Mouse (Mus musculus) ZHBTc4 (cell line): ENCODE measurements around the gene Ltbp4.
A peak's percentile ranks its signal among the peaks of the same experiment; 100 is the strongest.

Experiments
- DNase-seq: peaks from one replicate; pipeline ENCODE4 v3.0.0-alpha.2; 2011; ENCODE audit warnings: low read depth, low spot score

The Ltbp4 gene

GRCm38 (mm10) chr7:27300351-27300750 is 37.1 kb downstream of the Ltbp4 start:
- no peak for DNase-seq

- no peak for DNase-seq
Measured at GRCm38 (mm10) chr7:27298816-27299215, 38.7 kb downstream of the Ltbp4 start.

- no peak for DNase-seq
Measured at GRCm38 (mm10) chr7:27298033-27298610, 39.4 kb downstream of the Ltbp4 start.

GRCm38 (mm10) chr7:27296518-27296917 is 41.0 kb downstream of the Ltbp4 start:
- no peak for DNase-seq

GRCm38 (mm10) chr7:27295956-27296355 is 41.5 kb downstream of the Ltbp4 start:
- DNase-seq: no peak

- no peak for DNase-seq
Measured at GRCm38 (mm10) chr7:27291795-27292466, 45.6 kb downstream of the Ltbp4 start.

GRCm38 (mm10) chr7:27290555-27290954 is 46.9 kb downstream of the Ltbp4 start:
- DNase-seq: peak; percentile 73

- DNase-seq: no peak
Measured at GRCm38 (mm10) chr7:27288732-27289131, 48.8 kb downstream of the Ltbp4 start.

- peak; percentile 94 for DNase-seq
Measured at GRCm38 (mm10) chr7:27285698-27286066, 51.8 kb downstream of the Ltbp4 start.

GRCm38 (mm10) chr7:27284865-27285697 is 52.4 kb downstream of the Ltbp4 start:
- DNase-seq: peak; percentile 98

GRCm38 (mm10) chr7:27282225-27282624 is 55.3 kb downstream of the Ltbp4 start:
- no peak for DNase-seq

GRCm38 (mm10) chr7:27281717-27282116 is 55.8 kb downstream of the Ltbp4 start:
- no peak for DNase-seq

- DNase-seq: peak; percentile 42
Measured at GRCm38 (mm10) chr7:27277191-27277590, 60.3 kb downstream of the Ltbp4 start.

- DNase-seq: peak; percentile 83
Measured at GRCm38 (mm10) chr7:27276021-27276420, 61.5 kb downstream of the Ltbp4 start.

GRCm38 (mm10) chr7:27274916-27275315 is 62.6 kb downstream of the Ltbp4 start:
- no peak for DNase-seq

- DNase-seq: peak; percentile 96
Measured at GRCm38 (mm10) chr7:27273739-27274351, 63.6 kb downstream of the Ltbp4 start.

GRCm38 (mm10) chr7:27271423-27271822 is 66.1 kb downstream of the Ltbp4 start:
- DNase-seq: peak; percentile 55

GRCm38 (mm10) chr7:27266515-27267128 is 70.9 kb downstream of the Ltbp4 start:
- peak; percentile 71 for DNase-seq

GRCm38 (mm10) chr7:27264761-27265160 is 72.7 kb downstream of the Ltbp4 start:
- DNase-seq: no peak

GRCm38 (mm10) chr7:27261888-27262287 is 75.6 kb downstream of the Ltbp4 start:
- DNase-seq: no peak

GRCm38 (mm10) chr7:27260856-27261255 is 76.6 kb downstream of the Ltbp4 start:
- no peak for DNase-seq

- DNase-seq: no peak
Measured at GRCm38 (mm10) chr7:27259771-27260170, 77.7 kb downstream of the Ltbp4 start.
